Mouse (Mus musculus) ES-Bruce4 (cell line): ENCODE results near the gene Aven.

Experiments used
- CTCF ChIP-seq: IDR thresholded peaks from one replicate; pipeline ENCODE4 v1.8.1; 2011; ENCODE audit warnings: low read depth, low read length
- POLR2A ChIP-seq: IDR thresholded peaks from one replicate; pipeline ENCODE4 v1.8.1; 2011; ENCODE audit warnings: low read length; ENCODE audit not compliant: insufficient read depth

DNA sequence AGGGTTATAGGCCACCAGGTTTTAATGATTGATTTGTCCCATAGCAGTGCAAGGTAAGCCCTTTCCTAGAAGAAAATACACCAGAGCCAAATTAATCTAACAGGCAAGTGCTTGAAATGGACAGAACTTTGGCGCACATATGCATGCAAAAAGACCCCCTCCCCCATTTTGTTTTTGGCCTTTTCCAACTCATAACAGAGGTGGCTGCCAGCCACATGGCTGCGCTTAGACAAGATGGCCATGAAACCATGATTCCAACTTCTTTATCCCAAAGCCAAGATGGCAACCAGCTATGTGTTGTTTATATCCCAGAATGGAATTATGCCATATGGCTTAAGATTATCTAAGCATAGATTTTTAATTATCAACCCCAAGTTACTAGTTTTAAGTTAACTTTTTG lies 101.0 kb downstream of the Aven start:
- TF ChIP-seq CTCF: no peak
- TF ChIP-seq POLR2A: no peak
